Mouse (Mus musculus): ENCODE data around the gene Paf1.

GRCm38 (mm10) chr7:28375176-28375921 lies 17.4 kb upstream of the Paf1 start:
- TF ChIP-seq CTCF (IDR thresholded peaks at IDR 0.05 in 2 of 3, conservative IDR thresholded peaks at IDR 0.05 in 1 of 3; ENCODE audit: control insufficient read depth in 1 of 3, insufficient read depth in 1 of 3, low read depth in 2 of 3, low read length in 3 of 3, poor library complexity in 1 of 3, severe bottlenecking in 1 of 3) = no peak
- TF ChIP-seq GABPA (IDR thresholded peaks at IDR 0.05; ENCODE audit: low read depth, low read length) = no peak
- no peak for TF ChIP-seq E2F4 (IDR thresholded peaks at IDR 0.05; ENCODE audit: borderline replicate concordance, low read depth, low read length)

All from MEL (cell line).